Mouse (Mus musculus): ENCODE measurements around the gene Cacul1.
"Not testable (repeated sequence)": the region's sequence is repeated elsewhere in the genome, so short reads cannot be mapped to it uniquely, and the experiment has no call there.

The Cacul1 gene

DNA sequence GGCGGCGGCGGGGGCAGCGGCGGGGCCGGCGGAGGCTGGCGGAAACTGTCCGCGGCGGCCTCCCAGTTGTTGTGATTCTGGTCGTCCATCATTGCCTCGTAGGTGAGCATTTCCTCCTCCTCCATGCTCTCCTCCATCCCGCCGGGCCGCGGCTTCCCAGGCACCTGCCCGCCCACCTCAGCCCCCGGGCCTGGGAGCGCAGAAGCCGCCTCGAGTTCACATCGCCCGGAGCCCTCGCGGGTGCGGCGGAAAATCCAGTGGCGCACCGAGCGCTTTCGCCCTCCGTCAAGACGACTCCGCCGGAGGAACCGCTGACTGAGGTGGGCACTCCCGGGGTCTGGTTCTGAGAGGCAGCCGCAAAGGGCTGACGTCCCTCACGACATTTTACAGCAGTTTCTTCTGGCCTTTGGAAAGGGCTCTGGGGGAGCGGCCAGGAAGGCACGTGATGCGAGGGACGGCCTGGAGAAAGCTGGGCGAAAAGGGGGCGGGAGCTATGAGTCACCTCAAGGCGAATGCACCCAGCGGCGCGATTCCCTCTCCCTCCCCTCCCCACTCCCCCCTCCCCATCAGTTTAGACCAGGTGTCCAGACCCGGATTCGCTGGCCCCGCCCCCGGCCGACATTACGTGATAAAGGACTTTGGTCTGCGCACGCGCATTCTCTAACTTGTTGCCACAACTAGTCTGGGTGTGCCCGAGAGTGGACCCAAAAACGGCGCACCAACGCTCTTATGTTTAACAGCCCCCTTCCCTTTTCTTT lies at the start of gene Cacul1:
Cacul1 (minus strand) TSS at position 444 of the 758 bp plus-strand sequence.
- peak; percentile 97 for DNase-seq (ENCODE audit: low read depth, low spot score)

GRCm38 (mm10) chr19:60619420-60619819 lies 38.6 kb upstream of the Cacul1 start:
- no peak for DNase-seq (ENCODE audit: low read depth, low spot score)

- no peak for DNase-seq (ENCODE audit: low read depth, low spot score)
Measured at GRCm38 (mm10) chr19:60617007-60617406, 36.2 kb upstream of the Cacul1 start.

DNA sequence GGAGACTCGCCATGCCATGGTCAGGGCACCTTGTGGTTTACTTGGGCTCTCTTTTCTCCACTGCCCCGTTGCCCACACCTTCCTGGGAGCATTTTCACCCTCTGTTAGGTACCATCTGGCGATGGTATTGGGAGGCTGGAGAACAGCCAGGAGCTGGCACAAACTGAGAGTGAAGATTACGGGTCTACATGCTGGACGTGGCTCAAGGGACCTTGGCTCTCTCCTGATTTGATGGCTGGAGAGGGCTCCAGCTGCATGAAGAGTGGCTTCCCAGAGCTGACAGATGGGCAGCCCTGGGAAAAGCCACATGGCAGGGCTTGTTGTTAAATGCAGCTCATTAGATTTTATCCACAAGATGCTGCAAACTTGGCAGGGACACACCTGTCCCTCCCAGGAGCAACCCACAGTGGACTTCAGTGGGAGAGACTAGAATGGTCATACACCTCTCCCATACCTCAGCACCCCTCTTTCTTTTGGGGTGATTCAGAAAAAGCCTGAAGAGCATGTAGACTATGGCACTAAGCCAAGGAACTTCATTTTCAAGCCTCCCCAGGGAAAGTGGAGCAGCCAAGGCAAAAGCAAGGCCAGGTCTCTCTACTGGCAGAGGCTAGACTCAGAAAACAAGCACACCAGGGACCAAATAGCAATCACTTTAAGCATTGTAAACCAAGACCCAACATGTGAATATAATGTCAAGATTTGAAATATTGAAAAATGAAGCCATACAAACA lies 34.8 kb upstream of the Cacul1 start:
- DNase-seq (ENCODE audit: low read depth, low spot score): no peak

- DNase-seq (ENCODE audit: low read depth, low spot score): no peak
Measured at GRCm38 (mm10) chr19:60611525-60612215, 30.8 kb upstream of the Cacul1 start.

GRCm38 (mm10) chr19:60608766-60609165 lies 27.9 kb upstream of the Cacul1 start:
- DNase-seq (ENCODE audit: low read depth, low spot score): peak; percentile 34

DNA sequence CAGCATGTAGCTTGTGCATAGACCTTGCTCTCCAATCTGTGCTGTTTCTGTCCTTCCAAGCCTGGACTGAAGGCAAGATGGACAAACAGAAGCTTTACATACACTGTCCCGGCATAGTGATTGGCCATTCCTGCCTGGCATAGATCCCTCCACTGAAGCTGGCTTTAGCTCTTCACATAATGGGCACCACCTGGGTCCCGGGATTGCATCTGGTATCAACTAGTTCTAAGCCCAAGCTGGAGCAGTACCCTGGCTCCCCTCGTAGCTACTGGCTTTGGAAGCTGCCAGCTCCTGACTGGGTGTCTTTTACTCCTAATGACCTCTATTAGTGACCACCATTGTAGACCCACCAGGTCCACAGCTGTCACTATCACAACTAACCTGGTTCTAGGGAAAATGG lies 22.8 kb upstream of the Cacul1 start:
- no peak for DNase-seq (ENCODE audit: low read depth, low spot score)

DNA sequence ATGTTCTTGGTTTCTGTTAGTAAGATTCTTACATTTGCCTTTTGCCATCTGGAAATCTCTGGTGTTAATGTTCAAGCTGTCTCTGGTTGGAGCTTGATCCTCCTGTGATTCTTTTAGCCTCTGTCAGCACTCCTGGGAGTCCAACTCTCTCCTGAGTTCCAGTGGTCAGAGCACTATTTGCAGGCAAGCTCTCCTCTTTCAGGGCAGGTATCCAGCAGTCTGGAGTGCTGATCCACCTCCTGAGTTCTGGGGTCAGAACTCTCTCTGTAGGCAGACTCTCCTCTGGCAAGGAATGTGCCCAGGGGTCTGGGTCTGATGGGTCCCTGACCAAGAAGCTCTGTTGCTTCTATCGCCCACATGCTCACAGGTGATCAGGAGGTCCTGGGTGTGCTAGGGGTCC lies 21.2 kb upstream of the Cacul1 start:
- DNase-seq (ENCODE audit: low read depth, low spot score): not testable (repeated sequence)

GRCm38 (mm10) chr19:60598025-60598697 lies 17.3 kb upstream of the Cacul1 start:
- no peak for DNase-seq (ENCODE audit: low read depth, low spot score)

GRCm38 (mm10) chr19:60589646-60590045 lies 8.8 kb upstream of the Cacul1 start:
- DNase-seq (ENCODE audit: low read depth, low spot score): no peak

DNA sequence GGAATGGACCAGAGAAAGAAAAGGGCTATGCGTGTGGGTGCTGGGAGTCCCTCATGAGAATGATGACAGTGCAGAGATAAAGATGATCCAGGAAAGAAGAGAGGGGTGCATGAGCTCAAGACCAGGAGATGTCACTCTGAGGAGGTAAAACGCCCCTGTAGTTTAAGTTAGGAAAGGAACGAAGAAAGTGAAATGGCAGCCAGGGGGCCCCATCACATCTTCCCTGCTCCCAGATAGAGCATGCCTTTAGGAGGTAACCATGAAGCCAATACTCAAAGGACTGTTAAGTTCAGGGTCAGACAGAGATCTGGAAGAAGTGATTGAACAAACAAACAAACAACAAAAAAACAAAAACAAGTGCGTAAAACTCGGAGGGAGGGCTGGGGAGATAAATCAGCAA lies 5.8 kb upstream of the Cacul1 start:
- no peak for DNase-seq (ENCODE audit: low read depth, low spot score)

DNA sequence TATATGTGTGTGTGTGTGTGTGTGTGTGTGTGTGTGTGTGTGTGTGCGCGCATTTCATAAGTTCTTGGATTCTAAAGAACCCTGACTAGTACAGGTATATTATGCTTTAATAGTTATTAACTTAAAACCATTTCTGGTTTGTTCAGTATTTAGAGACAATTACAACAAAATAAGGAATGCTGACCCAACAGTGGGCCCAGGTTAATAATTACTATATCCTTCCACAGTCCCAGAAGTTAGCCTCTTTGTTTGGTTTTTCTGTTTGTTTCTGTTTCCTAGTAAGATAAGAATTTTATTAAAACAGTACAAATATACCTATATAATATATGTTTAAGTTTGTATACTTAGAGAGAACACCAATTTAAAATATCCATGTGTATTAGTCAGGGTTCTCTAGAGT lies 2.4 kb upstream of the Cacul1 start:
- no peak for DNase-seq (ENCODE audit: low read depth, low spot score)

DNA sequence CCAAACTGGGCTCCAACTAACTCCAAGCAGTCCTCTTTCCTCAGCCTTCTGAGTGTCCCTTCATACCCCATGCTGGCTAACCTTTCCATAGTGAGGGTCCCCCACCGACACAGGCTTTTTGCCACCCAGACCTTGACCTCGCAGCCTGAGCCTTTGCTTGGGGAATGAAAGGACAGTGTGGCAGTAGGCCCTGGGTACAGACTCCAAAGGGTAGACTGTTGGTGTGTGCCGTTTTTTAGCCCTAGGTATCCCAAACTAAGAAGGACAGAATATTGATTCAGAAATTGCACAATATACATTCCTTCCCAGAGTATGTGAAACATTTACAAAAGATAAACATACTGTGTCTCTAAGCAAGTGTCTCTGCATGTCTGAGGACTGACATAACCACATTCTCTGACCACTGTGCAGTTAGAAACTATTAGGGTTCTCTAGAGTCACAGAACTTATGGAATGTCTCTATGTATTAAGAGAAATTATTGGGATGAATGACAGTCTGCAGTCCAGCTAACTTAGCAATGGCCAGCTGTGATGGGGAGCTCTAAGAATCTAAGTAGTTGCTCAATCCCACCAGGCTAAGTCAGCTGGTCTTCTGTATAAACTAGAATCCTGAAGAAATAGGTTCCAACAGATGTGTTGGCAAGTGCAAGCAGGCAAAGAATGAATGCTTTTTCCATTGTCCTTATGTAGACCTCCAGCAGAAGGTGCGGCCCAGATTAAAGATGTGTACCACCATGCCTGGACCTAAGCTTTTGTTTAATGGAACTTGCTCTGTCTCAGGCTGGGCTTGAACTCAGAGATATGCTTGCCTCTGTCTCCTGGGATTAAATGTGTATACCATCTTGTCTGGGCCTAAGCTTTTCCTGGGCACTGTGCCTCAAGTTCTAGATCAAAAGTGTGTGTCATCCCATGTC lies 809 bp upstream of the Cacul1 start:
- no peak for DNase-seq (ENCODE audit: low read depth, low spot score)

DNA sequence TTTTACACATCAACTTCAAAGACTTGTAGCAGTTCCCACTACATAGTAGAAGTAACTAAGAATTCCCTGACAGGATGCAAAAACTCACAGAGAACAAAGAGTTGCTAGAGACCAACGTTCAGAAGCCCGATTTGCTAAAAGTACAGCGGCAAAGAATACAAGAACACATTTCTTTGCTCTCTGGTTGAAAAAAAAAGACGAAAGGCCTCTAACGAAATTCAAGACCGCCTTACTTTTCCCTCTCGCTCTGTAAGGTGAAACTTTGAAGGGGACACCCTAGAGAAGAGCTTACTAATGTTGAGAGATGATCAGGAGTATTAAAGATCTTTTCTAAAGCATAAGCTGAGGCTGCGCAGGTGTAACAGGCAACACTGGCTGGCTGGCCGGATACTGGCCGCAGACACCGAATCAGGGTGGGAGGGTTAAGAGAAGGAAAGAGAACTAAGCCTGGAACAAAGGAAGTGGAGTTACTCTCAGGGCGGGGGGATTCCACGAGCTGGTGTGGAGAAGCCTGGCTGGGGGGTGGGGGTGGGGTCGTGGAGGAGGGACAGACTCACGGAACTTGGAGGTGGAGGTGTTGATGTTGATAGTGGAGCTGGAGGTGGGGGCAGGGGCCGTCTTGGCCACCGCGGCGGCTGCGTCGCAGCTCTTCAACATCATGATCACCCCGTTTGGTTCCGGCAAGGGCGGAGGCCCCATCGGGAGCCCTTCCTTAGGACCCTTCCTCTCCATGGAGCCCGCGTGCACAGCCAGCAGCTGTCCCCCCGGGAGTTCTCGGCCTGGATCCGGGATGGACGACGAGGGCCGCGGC lies 849 bp downstream of the Cacul1 start:
- DNase-seq (ENCODE audit: low read depth, low spot score): peak; percentile 75

GRCm38 (mm10) chr19:60576741-60577140 lies 4.1 kb downstream of the Cacul1 start:
- DNase-seq (ENCODE audit: low read depth, low spot score): no peak

GRCm38 (mm10) chr19:60560497-60560896 lies 20.3 kb downstream of the Cacul1 start:
- no peak for DNase-seq (ENCODE audit: low read depth, low spot score)

- no peak for DNase-seq (ENCODE audit: low read depth, low spot score)
Measured at GRCm38 (mm10) chr19:60554866-60555438, 25.9 kb downstream of the Cacul1 start.

GRCm38 (mm10) chr19:60553501-60553900 lies 27.3 kb downstream of the Cacul1 start:
- DNase-seq (ENCODE audit: low read depth, low spot score): peak; percentile 53

GRCm38 (mm10) chr19:60543302-60543701 lies 37.5 kb downstream of the Cacul1 start:
- DNase-seq (ENCODE audit: low read depth, low spot score): peak; percentile 21

- DNase-seq (ENCODE audit: low read depth, low spot score): no peak
Measured at GRCm38 (mm10) chr19:60531897-60532296, 48.9 kb downstream of the Cacul1 start.
